Mouse (Mus musculus): Measurements from ENCODE around the gene Themis3. TPM values are rescaled to one million over a fixed set of nuclear protein-coding genes. Genes with fewer than 3 reads are reported as not detected.

Themis3 gene
- total and polyA plus RNA-seq, 2 experiments from 2014 or later = not detected

DNA sequence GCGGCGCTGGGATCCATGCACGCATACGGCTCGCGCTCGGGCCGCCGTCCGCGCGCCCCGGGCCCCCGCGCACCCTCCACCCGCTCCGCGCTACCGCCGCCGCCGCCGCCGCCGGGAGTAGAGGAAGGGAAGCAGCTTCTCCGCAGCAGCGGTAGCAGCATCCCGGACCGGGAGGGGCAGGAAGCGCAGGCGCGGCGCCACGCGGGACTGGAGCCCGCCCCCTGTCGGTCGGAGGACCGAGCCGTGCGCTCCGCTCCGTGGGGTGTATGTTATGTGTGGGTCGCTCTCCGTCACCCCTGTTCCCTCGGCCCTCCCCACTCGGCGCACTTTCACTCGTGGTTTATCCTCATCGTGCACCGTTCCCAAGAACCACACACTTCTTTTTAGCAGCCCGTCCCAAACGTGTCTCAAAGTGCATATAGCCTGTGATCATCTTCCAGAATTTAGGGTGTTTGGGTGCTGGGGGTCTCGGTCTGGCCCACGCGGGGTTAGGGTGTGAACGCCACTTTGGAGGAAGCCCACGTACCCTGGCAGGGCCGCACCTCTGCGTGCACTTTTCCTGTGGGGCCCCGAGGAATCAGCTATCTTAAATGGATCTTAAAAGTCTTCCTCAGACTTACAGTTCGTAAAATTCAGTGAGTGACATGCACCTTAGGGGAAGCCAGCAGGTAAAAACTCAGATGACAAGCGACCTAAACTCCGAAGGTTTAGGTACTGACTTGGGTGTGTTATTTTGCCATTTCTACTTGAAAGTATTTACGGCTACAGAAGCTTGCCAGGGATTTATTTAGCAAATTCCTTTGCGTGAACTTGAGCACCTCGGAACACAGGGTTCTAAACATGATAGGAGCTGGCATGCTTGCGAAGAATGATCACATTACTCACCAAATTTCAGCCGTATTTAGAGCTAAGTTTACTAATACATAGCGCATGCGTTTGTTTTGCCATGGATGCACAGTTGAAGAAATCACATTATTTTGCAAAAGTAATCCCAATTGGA is 74.6 kb downstream of the Themis3 start, which contains the start of gene Rab12:
Gene Rab12 (minus strand): TSS at position 176 of the 1,000 bp plus-strand sequence.
- Histone ChIP-seq H3K4me3 (ENCODE audit: low read depth, low read length) (peak within 1 kb of the TSS; percentile 95), H3K4me2 (ENCODE audit: low read depth) (peak within 1 kb of the TSS; percentile 79), H3K36me3 (ENCODE audit: insufficient read depth) (no peaks in the 10 kb centered on the region), H3K27me3 (ENCODE audit: insufficient read depth, low read length) (no peaks in the 10 kb centered on the region), H3K9me3 (ENCODE audit: low read length) (no peaks in the 10 kb centered on the region), H3K4me1 (ENCODE audit: insufficient read depth) (peaks cover 11% of the 10 kb centered on the region), H3K27ac (ENCODE audit: low read depth, low read length) (peak within 1 kb of the TSS; percentile 70), H3K9ac (peak within 1 kb of the TSS; percentile 96)
- WGBS = 10% methylated on average over 71 of the region's 71 CpGs
- TF ChIP-seq CTCF (IDR thresholded peaks at IDR 0.05; ENCODE audit: low read depth) = peak; percentile 97
- peak; percentile 92 for DNase-seq
- peak; percentile 99 for ATAC-seq

DNA sequence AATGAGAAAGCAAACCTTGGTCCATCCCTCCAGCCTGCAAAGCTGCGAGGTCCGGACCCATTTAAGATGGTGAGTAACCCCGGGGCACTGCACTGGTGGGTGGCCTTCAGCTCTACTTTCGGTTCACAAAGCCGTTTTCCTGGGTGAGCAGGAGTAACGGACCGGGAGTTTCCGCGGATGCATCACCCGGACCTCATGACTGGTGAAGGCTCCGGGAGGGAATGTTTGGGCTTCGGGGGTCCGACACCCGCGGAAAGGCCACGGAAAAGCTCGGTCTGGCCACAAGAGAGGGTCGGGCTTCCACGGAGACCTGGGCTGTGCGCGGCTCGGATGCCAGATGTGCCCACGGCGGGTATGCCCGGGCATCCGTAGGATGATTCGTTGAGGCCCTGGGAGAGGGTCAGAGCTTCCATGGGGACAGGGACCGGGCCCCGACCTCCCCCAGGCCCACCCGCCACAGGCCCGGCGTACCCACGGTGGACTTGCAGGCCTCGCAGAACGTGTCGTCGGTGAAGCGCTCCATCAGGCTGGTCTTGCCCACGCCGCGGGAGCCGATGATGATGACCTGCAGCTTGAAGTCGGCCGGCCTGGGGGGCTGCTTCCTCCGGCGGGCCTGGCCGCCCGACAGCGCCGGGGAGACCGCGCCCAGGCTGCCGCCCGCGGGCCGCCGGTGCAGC is 75.4 kb downstream of the Themis3 start:
- H3K4me1 ChIP-seq (ENCODE audit: insufficient read depth) = peaks cover 11% of the 10 kb centered on the region
- peak overlapping the region; percentile 95 for H3K4me3 ChIP-seq (ENCODE audit: low read depth, low read length)
- H3K27me3 ChIP-seq (ENCODE audit: insufficient read depth, low read length) = no peaks in the 10 kb centered on the region
- peak overlapping the region; percentile 96 for H3K9ac ChIP-seq
- peak; percentile 63 for ATAC-seq
- DNase-seq = peak; percentile 40
- no peaks in the 10 kb centered on the region for H3K9me3 ChIP-seq (ENCODE audit: low read length)
- H3K36me3 ChIP-seq (ENCODE audit: insufficient read depth) = no peaks in the 10 kb centered on the region
- H3K27ac ChIP-seq (ENCODE audit: low read depth, low read length) = peak overlapping the region; percentile 70
- peak overlapping the region; percentile 79 for H3K4me2 ChIP-seq (ENCODE audit: low read depth)
- WGBS = 1% methylated on average over 53 of the region's 57 CpGs
- TF ChIP-seq CTCF (IDR thresholded peaks at IDR 0.05; ENCODE audit: low read depth) = no peak

DNA sequence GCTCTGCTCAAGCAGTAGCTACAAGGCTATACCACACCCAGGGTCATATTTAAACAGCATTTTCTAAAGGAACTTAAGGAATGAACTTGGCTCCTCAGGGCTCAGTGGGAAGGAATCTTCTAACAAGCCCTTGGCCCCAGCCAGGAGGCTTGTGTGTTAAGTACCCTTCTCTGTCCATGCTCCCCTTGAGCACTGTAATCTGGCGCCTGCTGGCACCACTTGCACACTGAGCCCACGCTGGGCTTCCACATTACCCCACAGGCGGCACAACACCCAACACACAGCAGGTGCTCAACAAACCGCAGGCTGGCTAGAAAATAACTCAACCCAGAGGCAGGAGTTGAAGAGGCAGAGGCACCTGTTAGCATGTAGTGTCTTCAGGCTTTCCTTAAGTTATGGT is 77.5 kb downstream of the Themis3 start:
- H3K36me3 ChIP-seq (ENCODE audit: insufficient read depth) = no peaks in the 10 kb centered on the region
- 84% methylated on average over 4 of the region's 4 CpGs for WGBS
- TF ChIP-seq CTCF (IDR thresholded peaks at IDR 0.05; ENCODE audit: low read depth) = no peak
- no peak overlapping the region for H3K4me2 ChIP-seq (ENCODE audit: low read depth)
- DNase-seq = no peak
- H3K4me1 ChIP-seq (ENCODE audit: insufficient read depth) = peaks cover 11% of the 10 kb centered on the region
- no peak for ATAC-seq
- no peak overlapping the region for H3K4me3 ChIP-seq (ENCODE audit: low read depth, low read length)
- no peaks in the 10 kb centered on the region for H3K27me3 ChIP-seq (ENCODE audit: insufficient read depth, low read length)
- H3K9ac ChIP-seq = no peak overlapping the region
- H3K9me3 ChIP-seq (ENCODE audit: low read length) = no peaks in the 10 kb centered on the region
- no peak overlapping the region for H3K27ac ChIP-seq (ENCODE audit: low read depth, low read length)

DNA sequence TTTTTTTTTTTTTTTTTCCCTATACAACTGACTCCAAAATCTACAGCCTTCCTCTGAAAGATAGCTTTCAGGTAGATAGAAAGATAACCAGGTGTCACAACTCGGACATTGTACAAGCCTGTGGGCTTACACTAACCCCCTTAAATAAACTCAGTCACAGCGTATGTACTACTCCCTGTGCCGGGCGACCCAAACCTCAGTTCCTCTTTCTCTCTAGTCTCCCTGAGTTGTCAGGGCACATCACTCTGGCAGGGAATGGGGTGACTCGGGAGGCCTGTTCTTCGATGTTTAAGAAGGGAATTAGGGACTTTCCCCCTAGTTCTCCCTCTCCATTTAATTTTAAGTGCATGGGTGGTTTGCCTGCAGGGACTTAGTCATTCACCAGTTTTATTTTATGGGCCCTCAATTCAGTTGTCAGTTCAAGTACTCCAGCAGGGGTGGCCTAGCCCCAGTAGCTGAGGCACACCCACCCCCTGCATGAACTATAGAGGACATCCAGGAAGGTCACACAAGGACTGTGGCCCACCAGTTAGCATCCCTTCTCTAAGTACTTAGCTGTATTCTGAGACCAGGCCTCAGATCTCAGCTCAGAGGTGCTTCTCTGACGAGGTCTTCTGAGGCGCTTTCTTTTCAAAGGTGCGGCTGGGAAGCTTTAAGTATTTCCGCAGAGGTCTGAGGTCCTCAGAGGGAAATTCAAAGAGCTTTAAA is 80.0 kb downstream of the Themis3 start:
- Histone ChIP-seq H3K4me3 (ENCODE audit: low read depth, low read length) (no peak overlapping the region), H3K4me2 (ENCODE audit: low read depth) (no peak overlapping the region), H3K9ac (no peak overlapping the region), H3K9me3 (ENCODE audit: low read length) (no peaks in the 10 kb centered on the region), H3K36me3 (ENCODE audit: insufficient read depth) (no peaks in the 10 kb centered on the region), H3K27ac (ENCODE audit: low read depth, low read length) (no peak overlapping the region), H3K4me1 (ENCODE audit: insufficient read depth) (peaks cover 11% of the 10 kb centered on the region), H3K27me3 (ENCODE audit: insufficient read depth, low read length) (no peaks in the 10 kb centered on the region)
- WGBS = 91% methylated on average over 10 of the region's 10 CpGs
- TF ChIP-seq CTCF (IDR thresholded peaks at IDR 0.05; ENCODE audit: low read depth) = no peak
- no peak for ATAC-seq
- DNase-seq = no peak

DNA sequence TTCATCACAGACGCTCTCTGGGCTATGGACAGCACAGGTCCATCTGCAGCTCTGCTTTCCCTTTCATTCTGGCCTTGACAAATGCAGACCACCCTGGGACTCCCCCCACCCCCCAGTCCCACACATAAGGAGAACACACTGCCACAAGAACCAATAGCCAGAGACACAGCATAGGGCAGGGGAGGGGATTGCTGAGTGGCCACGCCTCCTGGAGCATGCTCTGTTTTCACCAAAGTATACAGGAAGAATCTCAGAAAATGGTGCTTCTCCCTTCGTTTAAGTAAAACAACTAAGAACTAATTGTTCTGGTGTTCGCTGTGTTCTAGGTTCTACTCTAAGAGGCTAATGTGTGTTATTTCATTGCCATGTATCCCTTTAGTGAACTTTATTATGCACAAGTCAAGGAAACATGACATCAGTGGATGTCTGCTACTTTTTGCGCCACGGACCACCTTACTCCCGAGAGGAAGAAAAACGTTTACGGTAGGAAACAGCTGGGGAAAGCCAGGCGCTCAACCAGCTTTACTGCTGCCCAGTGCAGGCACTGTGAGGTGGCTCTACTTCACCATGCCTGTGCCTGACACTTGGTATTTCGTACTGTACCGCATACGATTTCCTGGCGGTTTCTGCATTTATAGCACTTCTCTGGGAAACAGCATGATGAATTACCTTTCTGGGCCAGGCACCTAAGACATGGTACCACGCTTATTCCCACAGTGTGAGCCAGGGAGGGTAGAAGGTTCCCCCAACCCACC is 82.0 kb downstream of the Themis3 start:
- Histone ChIP-seq H3K4me2 (ENCODE audit: low read depth) (no peak overlapping the region), H3K4me1 (ENCODE audit: insufficient read depth) (0 out of 2 replicates have a peak, but pooled peaks cover under 1% of the 10 kb centered on the region), H3K9ac (no peak overlapping the region), H3K27ac (ENCODE audit: low read depth, low read length) (no peak overlapping the region; the same call in 1 of the 2 replicates), H3K9me3 (ENCODE audit: low read length) (no peaks in the 10 kb centered on the region), H3K4me3 (ENCODE audit: low read depth, low read length) (no peak overlapping the region), H3K36me3 (ENCODE audit: insufficient read depth) (no peaks in the 10 kb centered on the region), H3K27me3 (ENCODE audit: insufficient read depth, low read length) (no peaks in the 10 kb centered on the region)
- WGBS = 83% methylated on average over 15 of the region's 15 CpGs
- DNase-seq (no peak), ATAC-seq (no peak)
- TF ChIP-seq CTCF (IDR thresholded peaks at IDR 0.05; ENCODE audit: low read depth) = no peak

DNA sequence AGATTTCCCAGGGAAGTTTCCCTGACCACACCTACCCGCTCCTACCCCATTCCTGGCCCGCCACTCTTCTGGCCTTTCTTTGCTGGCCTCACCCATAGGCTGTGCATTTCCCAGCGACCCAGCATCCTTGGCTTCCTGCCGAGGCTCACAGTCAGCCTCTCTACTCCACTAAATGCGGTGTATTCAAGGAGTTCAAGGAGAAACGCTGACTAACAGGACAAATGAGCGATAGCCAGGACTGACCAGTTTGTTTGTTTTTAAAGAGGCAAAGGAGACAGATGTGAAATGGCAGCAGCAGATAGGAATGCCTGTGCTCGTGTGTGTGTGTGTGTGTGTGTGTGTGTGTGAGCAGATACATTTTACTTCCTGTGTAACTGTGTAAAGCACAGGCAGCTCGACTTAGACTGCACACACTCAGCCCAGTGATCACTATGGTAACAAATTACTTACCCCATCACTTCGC is 84.2 kb downstream of the Themis3 start:
- H3K36me3 ChIP-seq (ENCODE audit: insufficient read depth) = peaks cover 7% of the 10 kb centered on the region
- DNase-seq (peak; percentile 14), ATAC-seq (peak; percentile 63)
- WGBS = 35% methylated on average over 10 of the region's 10 CpGs
- no peaks in the 10 kb centered on the region for H3K27me3 ChIP-seq (ENCODE audit: insufficient read depth, low read length)
- no peak overlapping the region for H3K4me3 ChIP-seq (ENCODE audit: low read depth, low read length)
- no peak overlapping the region for H3K9ac ChIP-seq
- H3K27ac ChIP-seq (ENCODE audit: low read depth, low read length) = no peak overlapping the region; the same call in 1 of the 2 replicates
- TF ChIP-seq CTCF (IDR thresholded peaks at IDR 0.05; ENCODE audit: low read depth) = no peak
- no peak overlapping the region for H3K4me2 ChIP-seq (ENCODE audit: low read depth)
- H3K4me1 ChIP-seq (ENCODE audit: insufficient read depth) = no peaks in the 10 kb centered on the region
- H3K9me3 ChIP-seq (ENCODE audit: low read length) = no peaks in the 10 kb centered on the region

Data from forebrain, postnatal 0 days (tissue).